Mouse (Mus musculus): Measurements from ENCODE around the gene Dmd.

DNA sequence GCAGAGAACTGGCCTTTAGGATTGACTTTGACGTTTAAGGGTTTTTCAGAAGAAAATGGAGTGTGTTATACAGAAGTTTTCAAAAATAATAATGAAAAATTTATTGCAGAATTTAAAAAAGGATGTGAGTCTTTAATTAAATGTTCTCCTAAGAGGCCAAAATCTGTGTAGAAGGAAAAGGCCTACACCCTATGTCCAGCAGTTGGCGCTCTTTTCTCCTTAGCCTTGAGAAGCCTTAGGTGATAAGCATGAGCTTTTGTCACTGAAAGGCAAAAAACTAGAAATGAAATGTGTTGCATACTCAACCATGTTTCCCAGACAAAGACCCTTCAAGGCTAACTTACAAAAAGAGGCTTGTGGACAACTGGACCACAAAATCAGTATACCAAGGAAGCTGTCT, 2222.6 kb downstream of the Dmd start:
- TF ChIP-seq CTCF (IDR thresholded peaks at IDR 0.05; ENCODE audit: extremely low read depth, insufficient read length, insufficient replicate concordance, low read depth, low read length), result no peak
- TF ChIP-seq POLR2A (IDR thresholded peaks at IDR 0.05; ENCODE audit: low read depth, low read length), result no peak
